Mouse (Mus musculus): ENCODE measurements at regions not wholly inside any gene's neighbourhood (a gene's known extent, or its start where the extent isn't known, plus 50 kb on each side); places are given as distances from the start of the nearest gene placed in this dataset.

GRCm38 (mm10) chr7:130073388-130073787 is 446.8 kb downstream of the Ate1 start:
- TF ChIP-seq POLR2A (IDR thresholded peaks at IDR 0.05; ENCODE audit: control insufficient read depth, low read depth, low read length) (no peak), CTCF (IDR thresholded peaks at IDR 0.05; ENCODE audit: control insufficient read depth, insufficient read depth, insufficient replicate concordance, low read depth, low read length) (no peak)
